Comparison of ENCODE assay signal across 16 mouse cellular contexts in the genomic region with DNA sequence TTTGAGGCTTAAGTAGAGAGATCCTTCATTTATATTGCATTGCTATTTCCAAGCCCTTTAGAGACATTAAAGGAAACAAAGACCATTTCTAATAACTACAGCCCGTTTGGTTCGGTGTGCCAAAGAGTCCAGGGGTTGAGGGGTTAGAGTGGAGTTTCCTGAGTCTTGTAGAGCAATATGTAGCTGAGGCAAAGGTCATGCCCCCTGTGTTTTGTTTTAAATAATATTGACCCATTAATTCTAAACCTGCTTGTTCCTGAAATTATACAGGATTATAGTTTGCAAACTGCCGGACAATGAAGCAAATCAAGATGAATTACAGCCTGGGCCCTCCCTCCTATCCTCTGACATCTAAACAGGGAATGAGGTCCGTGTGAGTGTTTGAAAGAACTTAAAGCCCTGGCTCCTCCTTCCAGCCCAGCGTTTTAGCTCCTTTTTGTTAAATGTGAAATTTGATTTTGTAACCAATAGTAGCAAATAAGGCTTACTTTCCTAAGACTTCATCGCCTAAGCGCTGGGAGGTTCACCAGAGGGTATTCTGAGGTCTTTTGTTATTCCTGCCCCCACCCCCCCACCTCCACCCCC. TPM values are rescaled to one million over a fixed set of nuclear protein-coding genes. Genes with fewer than 3 reads are reported as not detected.
DNase-seq lines count a peak whose midpoint lies in the region; ATAC-seq and TF ChIP-seq lines count a peak whose summit lies in the region.
"Had no signal": no experiment of that assay in that cellular context is flagged by ENCODE, and none has a peak within 500 bp of the region (broad histone marks: within the 10 kb centered on the region; RNA-seq: fewer than 3 reads in every experiment).

No protein-coding gene starts in this region.

- no peaks in the 10 kb centered on the region for H3K79me2 ChIP-seq in heart, adult 2 months (replicated peaks; ENCODE audit: control insufficient read depth, insufficient read depth, low read length)

- H3K27ac ChIP-seq in heart, embryonic 14.5 days (replicated peaks in 1 of 2; ENCODE audit: control insufficient read depth in 1 of 2, insufficient read depth in 1 of 2, low read depth in 2 of 2, low read length in 2 of 2): 0 out of 4 replicates have a peak overlapping the region, but pooled peaks of 1 of the 2 experiments have one; percentile 53
- no peak overlapping the region for H3K27ac ChIP-seq in heart, adult 2 months
- H3K27ac ChIP-seq in midbrain, embryonic 14.5 days (replicated peaks; ENCODE audit: low read depth, low read length): no peak overlapping the region
- H3K27ac ChIP-seq in midbrain, embryonic 15.5 days: no peak overlapping the region
- H3K27ac ChIP-seq in intestine, postnatal 0 days (ENCODE audit: low read depth, low read length): peak overlapping the region; percentile 71
- H3K27ac ChIP-seq: forebrain, embryonic 15.5 days; liver, embryonic 14.5 days; macrophage; neural tube, embryonic 13.5 days had no signal

- WGBS in heart, embryonic 14.5 days: 14% methylated on average over 7 of the region's 7 CpGs
- WGBS in heart, adult 2 months: 23% methylated on average over 7 of the region's 7 CpGs
- WGBS in midbrain, embryonic 14.5 days: under 1% methylated on average over 7 of the region's 7 CpGs
- under 1% methylated on average over 7 of the region's 7 CpGs for WGBS in midbrain, embryonic 15.5 days
- WGBS in intestine, postnatal 0 days: 20% methylated on average over 7 of the region's 7 CpGs

- TF ChIP-seq CTCF in heart, adult 2 months (IDR thresholded peaks at IDR 0.05): no peak
- no peak for TF ChIP-seq CTCF in intestine, postnatal 0 days (IDR thresholded peaks at IDR 0.05; ENCODE audit: low read depth)

- no peak for TF ChIP-seq EP300 in heart, adult 2 months (IDR thresholded peaks at IDR 0.05; ENCODE audit: insufficient read depth, low read depth, low read length)

- no peaks in the 10 kb centered on the region for H3K36me3 ChIP-seq in heart, embryonic 14.5 days (ENCODE audit: control insufficient read depth, insufficient read depth, low read length)
- H3K36me3 ChIP-seq in heart, adult 2 months (ENCODE audit: control insufficient read depth, insufficient read depth, low read length): no peaks in the 10 kb centered on the region
- H3K36me3 ChIP-seq in midbrain, embryonic 14.5 days (ENCODE audit: control insufficient read depth, insufficient read depth, low read length): no peaks in the 10 kb centered on the region
- no peaks in the 10 kb centered on the region for H3K36me3 ChIP-seq in midbrain, embryonic 15.5 days (replicated peaks)
- H3K36me3 ChIP-seq in intestine, postnatal 0 days (ENCODE audit: control insufficient read depth, insufficient read depth): no peaks in the 10 kb centered on the region
- H3K36me3 ChIP-seq: forebrain, embryonic 15.5 days; neural tube, embryonic 13.5 days had no signal

- intact Hi-C loops in heart, adult 2 months (cut with DNase I): no loop called here

- peak overlapping the region; percentile 62; the same call in 1 of the 2 replicates for H3K9ac ChIP-seq in heart, embryonic 14.5 days (ENCODE audit: low read length)
- no peak overlapping the region for H3K9ac ChIP-seq in heart, adult 2 months (ENCODE audit: low read depth, low read length)
- H3K9ac ChIP-seq in midbrain, embryonic 14.5 days (replicated peaks; ENCODE audit: low read length): no peak overlapping the region
- no peak overlapping the region for H3K9ac ChIP-seq in midbrain, embryonic 15.5 days
- H3K9ac ChIP-seq in intestine, postnatal 0 days (ENCODE audit: low read depth, low read length): 0 out of 2 replicates have a peak overlapping the region, but pooled peaks have one; percentile 22
- H3K9ac ChIP-seq: forebrain, embryonic 15.5 days; liver, embryonic 14.5 days; neural tube, embryonic 13.5 days had no signal

- peaks cover 62% of the 10 kb centered on the region for H3K27me3 ChIP-seq in heart, embryonic 14.5 days (ENCODE audit: control insufficient read depth, insufficient read depth, low read length)
- H3K27me3 ChIP-seq in heart, adult 2 months (ENCODE audit: control insufficient read depth, insufficient read depth, low read length): peaks cover 29% of the 10 kb centered on the region
- H3K27me3 ChIP-seq in midbrain, embryonic 14.5 days (ENCODE audit: control insufficient read depth, insufficient read depth, low read length): peaks cover 80% of the 10 kb centered on the region
- peaks cover 68% of the 10 kb centered on the region for H3K27me3 ChIP-seq in midbrain, embryonic 15.5 days (replicated peaks)
- peaks cover 15% of the 10 kb centered on the region for H3K27me3 ChIP-seq in intestine, postnatal 0 days (replicated peaks; ENCODE audit: control insufficient read depth, insufficient read depth, low read length)

- no peak overlapping the region for H3K4me3 ChIP-seq in heart, embryonic 14.5 days (ENCODE audit: control insufficient read depth in 1 of 2, insufficient read depth in 1 of 2, low read depth in 1 of 2, low read length in 2 of 2)
- no peak overlapping the region for H3K4me3 ChIP-seq in heart, adult 2 months
- H3K4me3 ChIP-seq in midbrain, embryonic 14.5 days (replicated peaks; ENCODE audit: low read depth, low read length): no peak overlapping the region
- no peak overlapping the region for H3K4me3 ChIP-seq in midbrain, embryonic 15.5 days
- H3K4me3 ChIP-seq in intestine, postnatal 0 days (ENCODE audit: low read depth, low read length): peak overlapping the region; percentile 59
- H3K4me3 ChIP-seq: forebrain, embryonic 15.5 days; neural tube, embryonic 13.5 days had no signal

- ATAC-seq in heart, embryonic 14.5 days (ENCODE audit: insufficient number of reproducible peaks, insufficient read depth, low FRiP score, low read depth): no peak
- ATAC-seq in midbrain, embryonic 14.5 days (ENCODE audit: low FRiP score, low TSS enrichment): no peak
- ATAC-seq in midbrain, embryonic 15.5 days (replicated peaks): no peak
- no peak for ATAC-seq in intestine, postnatal 0 days
- no peak for ATAC-seq in erythroid progenitor cell, adult 5-6 weeks (replicated peaks; ENCODE audit: low FRiP score, poor library complexity, severe bottlenecking)
- ATAC-seq: forebrain, embryonic 15.5 days had no signal

- no peak for DNase-seq in heart, adult 2 months
- peak; percentile 34 for DNase-seq in midbrain, embryonic 14.5 days
- DNase-seq in thymus, postnatal 10 days (ENCODE audit: low spot score in 2 of 2): no peak
- DNase-seq in gastrocnemius, adult 18-20 months (ENCODE audit: low spot score): no peak
- DNase-seq: adrenal gland, postnatal 10 days; cerebellum, adult 11 months; right cerebral cortex, postnatal 14 days had no signal

- H3K4me1 ChIP-seq in heart, embryonic 14.5 days (ENCODE audit: control insufficient read depth in 2 of 2, insufficient read depth in 2 of 2, low read length in 2 of 2): peaks cover 0 to 11% of the 10 kb centered on the region in 2 experiments; a peak in 2 of 4 replicates
- no peaks in the 10 kb centered on the region for H3K4me1 ChIP-seq in heart, adult 2 months (ENCODE audit: control insufficient read depth, insufficient read depth, low read length)
- H3K4me1 ChIP-seq in midbrain, embryonic 14.5 days (ENCODE audit: control insufficient read depth, insufficient read depth, low read length): no peaks in the 10 kb centered on the region
- H3K4me1 ChIP-seq in midbrain, embryonic 15.5 days: peaks cover 6% of the 10 kb centered on the region; the same call in 1 of the 2 replicates
- no peaks in the 10 kb centered on the region for H3K4me1 ChIP-seq in intestine, postnatal 0 days (replicated peaks; ENCODE audit: control insufficient read depth, insufficient read depth, low read length)

- no peak for TF ChIP-seq POLR2A in heart, adult 2 months (IDR thresholded peaks at IDR 0.05; ENCODE audit: insufficient read depth, low read depth, low read length)

- peak overlapping the region; percentile 58 for H3K4me2 ChIP-seq in heart, embryonic 14.5 days (ENCODE audit: low read length)
- H3K4me2 ChIP-seq in midbrain, embryonic 14.5 days (ENCODE audit: low read length): no peak overlapping the region
- H3K4me2 ChIP-seq in midbrain, embryonic 15.5 days: no peak overlapping the region
- H3K4me2 ChIP-seq in intestine, postnatal 0 days (replicated peaks; ENCODE audit: low read depth): peak overlapping the region; percentile 94
- H3K4me2 ChIP-seq: forebrain, embryonic 15.5 days; neural tube, embryonic 13.5 days had no signal

- no peaks in the 10 kb centered on the region for H3K9me3 ChIP-seq in heart, embryonic 14.5 days (ENCODE audit: control insufficient read depth, low read length)
- no peaks in the 10 kb centered on the region for H3K9me3 ChIP-seq in midbrain, embryonic 14.5 days (ENCODE audit: control insufficient read depth, low read length)
- no peaks in the 10 kb centered on the region for H3K9me3 ChIP-seq in midbrain, embryonic 15.5 days
- no peaks in the 10 kb centered on the region for H3K9me3 ChIP-seq in intestine, postnatal 0 days (ENCODE audit: control insufficient read depth)
- H3K9me3 ChIP-seq: forebrain, embryonic 15.5 days; neural tube, embryonic 13.5 days had no signal

RNA-seq across cellular contexts. Expression of a gene that starts 20.5 kb away (rescaled TPM):
- polyA plus RNA-seq in heart, embryonic 14.5 days (2014; fragmentation: Nextera tagmentation; extraction: Ambion mirVana): 19.4 and 25.5 TPM in 2 replicates
- under 1 TPM; 0.30 to 0.76 TPM for total RNA-seq in heart, adult 2 months (2021)
- 1.8 and 2.7 TPM in 2 replicates for polyA plus RNA-seq in heart, adult 2 months (2012; rRNA removed)
- 27.0 and 27.5 TPM in 2 replicates for polyA plus RNA-seq in midbrain, embryonic 14.5 days (2014; fragmentation: Nextera tagmentation; extraction: Ambion mirVana)
- polyA plus RNA-seq in midbrain, embryonic 15.5 days (2015; fragmentation: Nextera tagmentation; extraction: Ambion mirVana): 41.0 and 60.5 TPM in 2 replicates
- polyA plus RNA-seq in intestine, postnatal 0 days (2015; fragmentation: Nextera tagmentation; extraction: Ambion mirVana): 12.3 and 18.3 TPM in 2 replicates
- 10 to 100 TPM in 1 of 2 experiments, 1 to 10 TPM in 1; 5.4 to 13.3 TPM for total RNA-seq in gastrocnemius, adult 18-20 months (2021)
- total RNA-seq in erythroid progenitor cell, adult 5-6 weeks (2015; ENCODE audit: low replicate concordance): not detected in 2 replicates
- total RNA-seq in erythroid progenitor cell, adult 5-6 weeks (2017; ENCODE audit: low replicate concordance): not detected in 2 replicates
- total RNA-seq: left cerebral cortex, postnatal 10 days had no signal
- polyA plus RNA-seq: macrophage had no signal

Comparison
In these comparisons a context has a peak if more than half of its experiments do, and no peak if none do; other contexts are left out.
1. H3K9ac ChIP-seq: peak in heart, embryonic 14.5 days (single experiment) and intestine, postnatal 0 days (single experiment); none in heart, adult 2 months (single experiment), midbrain, embryonic 14.5 days (single experiment) and midbrain, embryonic 15.5 days (single experiment).
2. H3K4me2 ChIP-seq: peak in heart, embryonic 14.5 days (single experiment) and intestine, postnatal 0 days (single experiment); none in midbrain, embryonic 14.5 days (single experiment) and midbrain, embryonic 15.5 days (single experiment).